Mouse (Mus musculus) frontal cortex, postnatal 10 days (tissue): ENCODE measurements around the gene Adcyap1r1.

Source experiments
- DNase-seq, 2 experiments: peaks; one replicate each; pipeline ENCODE4 v3.0.0; 2022; ENCODE audit warnings: low spot score in 2 of 2, mixed read lengths in 1 of 2

Gene Adcyap1r1

DNA sequence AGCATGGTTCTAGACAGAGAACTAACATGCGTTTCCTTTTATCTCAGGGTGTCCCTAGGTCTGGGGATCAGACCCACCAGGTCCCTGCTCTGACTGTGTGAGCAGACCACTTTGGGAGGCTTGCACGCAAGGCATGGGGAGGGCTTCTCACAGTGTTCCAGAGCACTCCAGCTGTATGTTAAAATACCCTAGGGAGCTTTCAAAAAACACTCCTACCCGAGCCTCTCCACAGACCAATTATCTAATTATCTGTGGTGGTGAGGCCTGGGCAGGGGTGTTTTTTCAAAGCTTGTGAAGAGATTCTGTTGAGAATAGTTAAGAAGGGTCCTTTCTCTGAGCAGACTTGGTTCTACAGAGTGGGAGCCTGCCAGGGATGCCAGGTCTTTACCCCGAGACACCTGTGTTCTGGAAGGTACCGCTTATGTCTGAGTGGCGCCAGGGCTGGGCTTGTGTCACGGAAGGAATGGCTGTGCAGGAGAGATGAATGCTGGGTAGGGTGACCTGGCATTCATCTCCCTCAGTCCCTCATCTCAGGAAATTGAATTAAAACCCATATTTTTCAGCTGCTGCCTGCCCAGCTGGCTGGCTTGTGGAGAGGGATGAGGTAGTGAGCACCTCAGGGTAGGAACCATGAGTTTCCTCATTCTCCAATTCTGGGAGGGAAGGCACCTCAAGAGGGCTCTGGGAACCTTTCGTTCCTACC, 2.7 kb upstream of the Adcyap1r1 start:
- no peak for DNase-seq

- no peak for DNase-seq
Measured at GRCm38 (mm10) chr6:55452381-55452780, 603 bp downstream of the Adcyap1r1 start.

DNA sequence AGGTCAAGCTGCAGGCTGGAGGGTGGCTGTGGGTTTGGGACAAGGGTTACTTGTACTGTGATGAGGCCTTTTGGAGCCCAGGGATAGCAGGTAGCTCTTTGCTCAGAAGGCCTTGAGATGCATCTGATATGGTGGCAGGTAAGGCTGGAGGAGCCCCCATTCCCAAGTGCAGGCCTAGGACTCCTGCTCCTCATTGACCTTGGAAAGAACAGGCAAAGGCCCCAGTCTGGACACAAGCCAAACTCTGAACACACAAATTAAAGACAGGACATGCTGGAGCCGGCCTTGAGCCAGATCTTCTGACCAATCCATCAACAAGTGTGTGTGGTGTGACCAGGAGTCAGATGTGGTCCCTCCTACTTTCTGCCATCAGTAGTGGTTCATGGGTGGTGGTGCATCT, 1.8 kb downstream of the Adcyap1r1 start:
- no peak for DNase-seq

DNA sequence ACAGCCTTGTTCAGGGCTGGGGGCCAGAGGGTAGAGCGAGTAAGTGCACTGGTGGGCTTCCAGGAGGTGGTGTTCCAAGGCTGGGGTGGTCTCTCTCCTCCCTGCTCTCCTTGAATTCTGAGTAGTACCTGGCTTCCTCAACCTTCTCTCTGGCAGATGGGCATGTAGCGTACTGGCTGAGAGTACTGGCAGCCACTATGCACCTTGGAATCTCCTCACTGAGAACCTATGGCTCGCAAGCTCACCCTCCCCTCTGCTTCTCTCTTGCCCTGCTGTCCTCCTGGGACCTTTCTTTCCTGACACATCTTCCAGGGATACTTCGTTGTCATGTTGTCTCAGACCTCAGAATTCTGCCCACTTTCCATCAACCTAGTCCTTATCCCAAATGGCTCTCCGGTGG, 3.9 kb downstream of the Adcyap1r1 start:
- DNase-seq = no peak

DNA sequence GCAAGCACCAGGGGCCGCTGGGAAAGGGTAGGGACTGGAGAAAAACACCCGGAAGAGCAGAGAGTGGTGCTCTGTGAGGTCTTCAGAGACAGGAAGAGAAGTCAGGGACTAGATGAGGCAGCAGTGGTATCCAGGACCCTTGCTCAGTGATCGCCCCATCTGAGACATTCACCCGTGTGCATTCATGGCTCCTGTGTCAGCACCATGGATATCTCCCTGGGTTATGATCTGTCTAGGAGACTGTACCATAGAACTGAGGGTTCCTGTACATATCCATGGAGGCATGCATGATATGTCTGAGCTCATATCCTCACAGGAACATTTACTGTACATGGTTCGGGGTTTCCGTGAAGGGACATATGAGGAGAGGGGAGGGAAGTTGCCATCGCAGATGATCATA, 5.9 kb downstream of the Adcyap1r1 start:
- DNase-seq = no peak

- no peak for DNase-seq
Measured at GRCm38 (mm10) chr6:55458156-55458555, 6.4 kb downstream of the Adcyap1r1 start.

GRCm38 (mm10) chr6:55459545-55460397, 8.0 kb downstream of the Adcyap1r1 start:
- DNase-seq = no peak

DNA sequence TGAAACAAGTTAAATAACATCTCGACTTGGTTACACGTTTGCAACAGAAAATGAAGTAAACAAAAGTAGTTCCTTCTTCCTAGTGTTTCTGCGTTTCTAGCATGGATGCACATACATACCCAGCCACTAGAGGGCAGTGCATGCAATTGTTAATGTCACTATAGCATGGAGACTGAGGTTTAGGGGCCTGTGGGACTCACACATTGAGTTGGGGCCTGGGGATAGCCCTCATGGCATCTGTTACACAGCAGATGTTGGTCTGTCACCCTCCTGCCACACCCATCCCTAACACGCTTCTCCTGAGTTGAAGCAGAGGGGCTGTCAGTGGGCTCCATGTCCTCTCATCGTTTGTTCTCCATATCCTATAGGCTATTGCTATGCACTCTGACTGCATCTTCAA, 9.4 kb downstream of the Adcyap1r1 start:
- no peak for DNase-seq

- no peak for DNase-seq
Measured at GRCm38 (mm10) chr6:55461678-55462077, 9.9 kb downstream of the Adcyap1r1 start.

- DNase-seq = no peak
Measured at GRCm38 (mm10) chr6:55462394-55462793, 10.6 kb downstream of the Adcyap1r1 start.

GRCm38 (mm10) chr6:55463966-55464365, 12.2 kb downstream of the Adcyap1r1 start:
- no peak for DNase-seq

DNA sequence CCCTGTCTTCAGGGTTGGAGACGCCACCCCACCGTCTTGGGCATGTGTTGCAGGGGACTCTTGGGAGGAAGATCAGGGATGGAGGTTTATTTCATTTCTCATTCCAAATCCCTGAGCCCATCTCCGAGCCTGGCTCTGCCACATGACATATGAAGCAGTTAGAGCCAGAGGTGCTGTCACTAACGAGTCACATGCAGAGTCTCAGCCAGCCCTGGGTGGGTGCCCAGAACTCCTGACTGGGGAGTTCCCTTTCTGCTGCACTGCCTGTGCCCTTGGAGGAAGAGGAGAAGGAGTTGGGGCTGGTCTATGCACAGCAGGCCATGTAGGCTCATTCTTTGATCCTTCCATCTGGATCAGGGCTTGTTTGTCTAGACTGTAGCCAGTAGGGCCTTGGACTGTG, 13.5 kb downstream of the Adcyap1r1 start:
- no peak for DNase-seq

GRCm38 (mm10) chr6:55466301-55466761, 14.6 kb downstream of the Adcyap1r1 start:
- DNase-seq = no peak

DNA sequence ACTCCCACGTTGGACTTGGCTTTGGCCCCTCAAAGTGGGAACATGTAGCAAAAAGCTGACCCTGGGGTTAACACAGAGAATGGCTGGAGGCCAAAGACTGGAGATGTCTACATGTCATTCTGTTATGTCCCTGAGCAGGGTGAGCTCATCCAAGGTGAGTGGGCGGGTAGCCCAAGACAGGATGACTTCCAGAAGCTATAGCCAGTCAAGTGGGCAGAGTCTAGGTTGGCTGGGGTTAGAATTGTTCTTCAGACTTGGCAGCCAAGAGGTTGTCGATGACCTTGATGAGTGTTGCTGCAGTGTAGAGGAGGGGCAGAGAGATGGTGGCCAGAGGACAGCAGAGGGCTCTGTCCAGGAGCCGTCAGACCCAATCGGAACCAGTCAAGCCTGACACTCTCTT, 18.9 kb downstream of the Adcyap1r1 start:
- DNase-seq = no peak

GRCm38 (mm10) chr6:55472381-55472780, 20.6 kb downstream of the Adcyap1r1 start:
- DNase-seq = no peak

GRCm38 (mm10) chr6:55480988-55481387, 29.2 kb downstream of the Adcyap1r1 start:
- DNase-seq = no peak

- no peak for DNase-seq
Measured at GRCm38 (mm10) chr6:55482471-55482870, 30.7 kb downstream of the Adcyap1r1 start.

- no peak for DNase-seq
Measured at GRCm38 (mm10) chr6:55483360-55483759, 31.6 kb downstream of the Adcyap1r1 start.

DNA sequence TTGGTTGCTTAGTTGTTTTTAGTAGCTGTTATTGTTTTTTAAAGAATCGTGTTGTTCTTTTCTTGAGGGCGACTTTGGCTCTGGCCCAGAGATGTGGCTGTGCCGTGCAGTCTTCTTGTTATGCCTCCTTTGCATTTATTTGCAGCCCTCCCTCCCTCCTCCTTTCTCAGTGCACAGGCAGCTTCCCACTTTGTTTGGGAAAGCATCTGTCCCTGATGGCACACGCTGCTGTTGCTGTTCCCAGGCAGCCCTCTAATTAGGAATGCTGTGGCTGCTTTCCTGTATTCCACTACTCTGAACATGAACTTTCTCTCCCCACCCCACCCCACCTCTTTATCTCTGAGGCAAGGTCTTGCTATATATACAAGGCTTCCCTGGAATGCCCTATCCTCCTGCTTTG, 32.4 kb downstream of the Adcyap1r1 start:
- DNase-seq = peak in 1 of 2 experiments; percentile 45

DNA sequence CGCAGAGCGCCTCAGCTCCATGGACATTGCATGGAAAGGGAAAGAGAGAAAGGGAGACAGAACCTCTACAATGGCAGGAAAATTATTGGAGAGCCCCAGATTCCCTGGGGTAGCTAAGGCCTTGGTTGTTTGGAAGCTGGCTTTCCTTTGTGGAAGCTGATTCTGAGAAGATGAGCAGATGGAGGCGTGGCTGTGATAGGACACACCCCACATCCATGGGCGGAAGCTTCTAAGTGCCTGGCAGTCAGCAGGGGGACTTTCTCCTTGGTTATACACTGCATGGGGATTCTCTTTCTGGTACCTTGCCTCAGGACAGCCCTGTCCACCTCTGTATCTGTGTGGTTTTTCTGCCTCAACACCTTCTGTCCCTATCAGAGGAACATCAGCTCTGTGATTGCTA, 33.4 kb downstream of the Adcyap1r1 start:
- no peak for DNase-seq

DNA sequence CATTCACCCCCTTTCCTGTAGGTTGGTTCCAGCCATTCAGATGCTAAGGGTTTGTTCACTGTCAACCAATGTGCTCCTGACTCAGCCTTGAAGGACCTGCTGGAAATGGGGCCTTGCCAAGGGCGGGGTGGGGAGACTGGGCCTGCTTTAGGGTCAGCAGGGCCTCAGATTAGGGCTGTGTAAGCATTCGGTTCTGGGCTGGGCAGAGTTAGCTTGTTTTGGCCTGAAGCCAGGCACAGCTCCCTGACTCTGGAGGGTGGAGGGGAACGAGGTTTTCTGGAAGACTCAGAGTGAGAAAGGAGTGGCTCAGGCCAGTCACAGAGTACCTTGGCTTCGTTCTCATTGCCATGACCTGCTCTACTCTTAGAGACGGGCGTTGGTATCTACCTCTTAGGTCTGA, 35.9 kb downstream of the Adcyap1r1 start:
- no peak for DNase-seq

DNA sequence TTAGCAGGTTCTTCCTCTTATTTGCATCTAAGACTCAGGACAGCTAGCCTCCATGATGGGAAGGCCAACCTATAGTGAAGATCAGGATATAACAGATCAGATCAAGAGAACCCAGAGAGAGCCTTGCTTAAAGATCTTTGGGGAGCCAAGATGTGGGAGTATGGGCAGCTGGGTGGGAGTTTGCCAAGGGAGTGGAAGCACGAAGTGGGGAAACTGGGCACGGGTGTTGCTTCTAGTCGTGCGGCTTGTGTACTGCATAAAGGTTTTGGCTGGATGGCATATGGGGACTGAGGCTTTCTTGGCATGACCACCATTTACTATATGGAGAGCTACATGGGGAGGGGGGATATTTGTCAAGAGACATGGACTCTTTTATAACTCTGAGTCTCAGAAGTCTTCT, 44.4 kb downstream of the Adcyap1r1 start:
- no peak for DNase-seq

DNA sequence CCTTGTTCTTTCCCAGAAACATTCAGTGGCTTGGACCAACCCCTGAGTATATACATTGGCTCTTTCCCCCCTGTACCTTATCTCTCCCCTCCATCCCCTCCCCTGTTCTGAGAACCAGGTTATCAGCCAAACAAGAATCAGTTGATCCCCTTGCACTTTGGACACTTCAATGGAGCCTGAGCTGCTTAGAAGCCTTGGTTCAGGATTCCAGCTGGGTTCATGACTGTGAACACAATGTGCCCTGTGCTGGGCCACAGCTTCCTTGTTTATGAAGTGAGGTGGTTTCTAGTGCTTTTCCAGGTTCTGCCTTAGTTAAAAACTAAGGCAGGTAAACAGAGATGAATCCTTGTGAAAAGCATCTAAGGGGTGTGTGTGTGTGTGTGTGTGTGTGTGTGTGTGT, 47.0 kb downstream of the Adcyap1r1 start:
- no peak for DNase-seq
